Mouse (Mus musculus) lung, embryonic 15.5 days (tissue): ENCODE results near the gene Uap1. TPM values are rescaled to one million over a fixed set of nuclear protein-coding genes. Genes with fewer than 3 reads are reported as not detected.
"Not testable (repeated sequence)": the region's sequence is repeated elsewhere in the genome, so short reads cannot be mapped to it uniquely, and the experiment has no call there.

Experiments used
- ATAC-seq: fragments of 200-750 bp; cut with Nextera tagmentation; 2 replicates; pipeline ENCODE4 v1.8.0; 2017; ENCODE audit warnings: moderate number of reproducible peaks, borderline replicate concordance; ENCODE audit not compliant: low FRiP score, low TSS enrichment; ENCODE audit errors: extremely low read depth
- H3K27ac ChIP-seq: fragments of 300-500 bp; sonication (generic); 2 replicates; pipeline ENCODE4 v1.5.1; 2015; ENCODE audit warnings: moderate library complexity, mild to moderate bottlenecking, inconsistent platforms
- H3K27me3 ChIP-seq: fragments of 300-500 bp; sonication (generic); 2 replicates; pipeline ENCODE4 v1.6.1; 2015; ENCODE audit warnings: inconsistent platforms
- H3K36me3 ChIP-seq: fragments of 300-500 bp; sonication (generic); 2 replicates; pipeline ENCODE4 v1.6.1; 2015; ENCODE audit warnings: inconsistent platforms
- H3K4me1 ChIP-seq: fragments of 300-500 bp; sonication (generic); 2 replicates; pipeline ENCODE4 v1.6.1; 2015; ENCODE audit warnings: inconsistent platforms
- H3K4me2 ChIP-seq: fragments of 300-500 bp; sonication (generic); 2 replicates; pipeline ENCODE4 v1.6.1; 2015; ENCODE audit warnings: inconsistent platforms, mild to moderate bottlenecking, moderate library complexity
- H3K4me3 ChIP-seq: fragments of 300-500 bp; sonication (generic); 2 replicates; pipeline ENCODE4 v1.5.1; 2015; ENCODE audit warnings: mild to moderate bottlenecking, inconsistent platforms
- H3K9ac ChIP-seq: fragments of 300-500 bp; sonication (generic); 2 replicates; pipeline ENCODE4 v1.6.1; 2015; ENCODE audit warnings: inconsistent platforms
- H3K9me3 ChIP-seq: fragments of 300-500 bp; sonication (generic); 2 replicates; pipeline ENCODE4 v1.6.1; 2016; ENCODE audit warnings: inconsistent platforms
- WGBS: fragments of 180-500 bp; shearing (Covaris S2); methylation state at CpG from one replicate; pipeline ENCODE4 v1.1.7; 2015; 5-methylcytosine and 5-hydroxymethylcytosine counted together
- polyA plus RNA-seq: library from polyadenylated mRNA; unstranded; fragments of >200 nt; fragmentation: Nextera tagmentation; extraction: Ambion mirVana; gene quantifications from 2 replicates; pipeline ENCODE4 v1.2.1, GENCODE M21; 2015

The Uap1 gene
- polyA plus RNA-seq, 1 experiment from 2014 or later: 53.4 TPM

- H3K4me3 ChIP-seq: peak overlapping the region; percentile 44
- ATAC-seq: peak; percentile 58
- peak overlapping the region; percentile 87 for H3K27ac ChIP-seq
- peak overlapping the region; percentile 33 for H3K9ac ChIP-seq
- H3K4me1 ChIP-seq: peaks cover 5% of the 10 kb centered on the region; the same call in 1 of the 2 replicates
- no peaks in the 10 kb centered on the region for H3K27me3 ChIP-seq
- H3K4me2 ChIP-seq: peak overlapping the region; percentile 52
- no peaks in the 10 kb centered on the region for H3K36me3 ChIP-seq
- H3K9me3 ChIP-seq: no peaks in the 10 kb centered on the region
- 41% methylated on average over 19 of the region's 19 CpGs for WGBS
These were observed 64.8 kb downstream of the Uap1 start for GRCm38 (mm10) chr1:170109776-170110515.

GRCm38 (mm10) chr1:170102814-170103213, 71.9 kb downstream of the Uap1 start:
- not testable (repeated sequence) for H3K9ac ChIP-seq, H3K27ac ChIP-seq, H3K9me3 ChIP-seq, H3K4me2 ChIP-seq, H3K4me3 ChIP-seq, H3K36me3 ChIP-seq, H3K4me1 ChIP-seq, H3K27me3 ChIP-seq, ATAC-seq
- 90% methylated on average over 6 of the region's 6 CpGs for WGBS

Other genes starting within 250 kb of the Uap1 start
- gene Ccdc190, start 246.3 kb downstream of the Uap1 start, polyA plus RNA-seq: 0.20 TPM in 1 of 2 replicates, not detected in the other
- gene Hsd17b7, start 205.7 kb downstream of the Uap1 start, polyA plus RNA-seq: 10.0 and 10.8 TPM in 2 replicates
- gene Ddr2, start 64.2 kb downstream of the Uap1 start, polyA plus RNA-seq: 40.9 and 43.9 TPM in 2 replicates
- gene Uhmk1, start 40.4 kb upstream of the Uap1 start, polyA plus RNA-seq: 7.1 and 7.2 TPM in 2 replicates
- gene Sh2d1b2, start 57.8 kb upstream of the Uap1 start, polyA plus RNA-seq: 0.21 TPM in 1 of 2 replicates, not detected in the other
- gene Sh2d1b1, start 102.4 kb upstream of the Uap1 start, polyA plus RNA-seq: 0.82 and 1.00 TPM in 2 replicates
- gene Gm7694, start 131.4 kb upstream of the Uap1 start, polyA plus RNA-seq: 3.0 TPM in 2 replicates
- gene Spata46, start 133.8 kb upstream of the Uap1 start, polyA plus RNA-seq: 0.58 and 0.74 TPM in 2 replicates